Mouse (Mus musculus) urinary bladder, postnatal 25 days (tissue): ENCODE results near the gene Trim47.
A peak's percentile ranks its signal among the peaks of the same experiment; 100 is the strongest.

Source experiments
- DNase-seq: peaks from one replicate; pipeline ENCODE4 v3.0.0; 2022; ENCODE audit warnings: low spot score

Gene Trim47

GRCm38 (mm10) chr11:116061641-116062415 lies 65.2 kb downstream of the Trim47 start:
- no peak for DNase-seq

GRCm38 (mm10) chr11:116060596-116060995 lies 66.4 kb downstream of the Trim47 start:
- DNase-seq: peak; percentile 37

GRCm38 (mm10) chr11:116059691-116060025 lies 67.4 kb downstream of the Trim47 start:
- no peak for DNase-seq

- no peak for DNase-seq
Observed at GRCm38 (mm10) chr11:116058868-116059690, 67.9 kb downstream of the Trim47 start.

DNA sequence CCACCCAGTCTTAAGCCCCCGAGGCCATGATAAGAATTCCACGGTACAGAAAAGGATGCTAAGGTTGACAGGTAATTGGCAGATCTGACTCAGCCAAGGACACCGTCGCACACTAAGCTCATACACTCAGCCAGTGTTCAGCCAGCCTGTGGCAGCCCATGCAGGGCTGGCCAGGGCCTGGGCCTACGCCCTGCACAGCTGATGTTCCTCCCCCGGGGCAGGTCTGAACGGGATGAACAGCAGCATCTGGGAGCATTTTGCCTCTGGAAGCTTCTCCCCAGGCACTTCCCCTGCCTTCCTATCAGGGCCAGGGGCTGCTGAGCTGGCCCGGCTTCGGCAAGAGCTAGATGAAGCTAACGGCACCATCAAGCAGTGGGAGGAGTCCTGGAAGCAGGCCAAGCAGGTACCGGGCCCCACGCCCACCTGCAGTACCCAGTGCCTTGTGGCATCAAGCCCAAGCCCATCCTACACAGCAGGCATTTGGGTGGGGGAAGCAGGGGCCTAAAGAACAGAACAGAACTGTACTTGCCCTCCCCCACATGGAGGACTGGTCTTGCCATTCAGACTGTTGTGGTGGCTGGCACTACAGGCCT lies 68.9 kb downstream of the Trim47 start:
- DNase-seq: no peak

DNA sequence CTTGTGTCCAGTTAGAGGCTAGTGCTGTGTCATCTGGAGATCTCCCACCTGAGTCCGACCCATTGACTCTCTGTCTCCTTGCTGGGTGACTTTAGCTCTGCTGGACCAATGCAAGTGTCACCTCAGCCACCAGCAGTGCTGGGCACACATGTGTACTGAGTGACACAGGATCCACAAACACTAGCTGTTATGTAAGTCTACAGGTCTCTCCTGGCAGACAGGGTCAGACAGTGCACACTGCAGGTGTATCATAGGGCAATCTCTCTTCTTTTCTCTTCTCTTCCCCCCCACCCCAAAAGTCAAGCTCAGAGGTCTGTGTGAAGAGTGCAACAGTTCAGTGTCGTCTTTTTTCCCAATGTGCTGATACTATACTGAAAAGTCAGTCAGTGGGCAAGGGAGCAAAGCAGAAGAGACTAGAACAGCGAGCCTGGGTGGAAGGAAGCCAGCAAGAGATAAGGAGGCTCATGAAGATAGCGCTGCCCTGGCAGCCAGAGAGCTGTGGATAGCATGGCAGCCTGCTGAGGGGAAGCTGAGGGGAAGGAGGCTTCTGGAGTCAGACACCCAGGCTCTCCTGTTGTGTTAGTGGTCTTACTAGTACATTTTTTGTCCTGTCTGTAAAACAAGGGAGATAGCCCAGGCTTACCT lies 69.7 kb downstream of the Trim47 start:
- DNase-seq: no peak

- no peak for DNase-seq
Observed at GRCm38 (mm10) chr11:116055873-116056272, 71.1 kb downstream of the Trim47 start.
